Mouse (Mus musculus): ENCODE measurements around the gene Src. TPM values are rescaled to one million over a fixed set of nuclear protein-coding genes. Genes with fewer than 3 reads are reported as not detected.
"Not testable (repeated sequence)": the region's sequence is repeated elsewhere in the genome, so short reads cannot be mapped to it uniquely, and the experiment has no call there.

Src gene
- polyA plus RNA-seq (2015; fragmentation: Nextera tagmentation; extraction: Ambion mirVana) = 26.5 and 29.9 TPM in 2 replicates

DNA sequence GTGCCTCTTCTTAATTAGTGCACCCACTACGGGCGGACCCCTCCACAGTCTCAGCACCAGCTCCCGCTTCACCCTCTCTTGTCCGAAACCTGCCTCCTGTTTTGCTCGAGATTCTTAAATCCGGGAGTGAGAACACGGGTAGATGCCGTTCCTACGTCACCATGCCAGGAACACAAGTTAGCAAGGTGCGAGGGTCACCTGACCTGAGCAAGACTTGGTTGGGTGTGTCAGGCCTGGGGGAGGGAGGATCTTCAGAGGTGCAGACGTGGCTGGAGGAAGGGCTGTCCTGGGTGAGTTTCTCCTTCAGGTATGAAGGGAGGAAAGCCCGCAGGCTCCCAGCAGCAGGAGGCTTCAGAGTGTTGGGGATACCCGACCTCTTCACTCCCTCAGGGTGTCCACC lies at the start of gene Src:
Gene Src, plus strand, starts transcription at position 239 of the 400 bp plus-strand sequence.
- Histone ChIP-seq H3K9ac (ENCODE audit: low read depth, low read length) (peak within 1 kb of the TSS; percentile 17; the same call in 1 of the 2 replicates), H3K4me2 (ENCODE audit: low read length) (peak within 1 kb of the TSS; percentile 6; the same call in 1 of the 2 replicates), H3K27ac (ENCODE audit: low read depth, low read length) (0 out of 2 replicates have a peak within 1 kb of the TSS, but pooled peaks have one; percentile 3), H3K9me3 (ENCODE audit: control insufficient read depth, low read length) (no peaks in the 10 kb centered on the region), H3K36me3 (ENCODE audit: control insufficient read depth, insufficient read depth, low read length) (no peaks in the 10 kb centered on the region), H3K4me1 (ENCODE audit: control insufficient read depth, insufficient read depth, low read depth, low read length) (peaks cover 8% of the 10 kb centered on the region), H3K27me3 (replicated peaks; ENCODE audit: control insufficient read depth, insufficient read depth, low read length) (no peaks in the 10 kb centered on the region), H3K4me3 (ENCODE audit: low read length) (no peak within 1 kb of the TSS)
- 31% methylated on average over 13 of the region's 13 CpGs for WGBS
- no peak for ATAC-seq

DNA sequence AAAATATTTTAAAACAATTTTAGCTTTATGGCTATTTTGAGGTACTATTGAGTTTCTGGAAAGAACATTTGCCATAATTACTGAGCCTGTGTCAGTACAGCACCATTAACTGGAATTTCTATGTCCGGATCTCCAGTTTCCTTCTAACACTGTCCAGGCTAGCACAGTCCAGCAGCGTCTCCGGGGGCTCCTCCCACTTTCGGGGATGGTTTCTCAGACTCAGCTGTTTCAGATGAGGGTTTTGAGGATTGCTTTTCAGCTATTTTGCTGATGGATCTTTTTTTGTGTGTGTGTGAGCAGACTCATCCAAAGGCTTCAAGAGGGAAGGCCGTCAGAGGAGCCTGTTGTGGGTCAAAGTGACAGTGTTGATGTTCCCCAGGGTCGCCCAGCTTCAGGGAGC lies 46.5 kb upstream of the Src start:
- peaks cover 21% of the 10 kb centered on the region for H3K4me1 ChIP-seq (ENCODE audit: control insufficient read depth, insufficient read depth, low read depth, low read length)
- 75% methylated on average over 6 of the region's 6 CpGs for WGBS

DNA sequence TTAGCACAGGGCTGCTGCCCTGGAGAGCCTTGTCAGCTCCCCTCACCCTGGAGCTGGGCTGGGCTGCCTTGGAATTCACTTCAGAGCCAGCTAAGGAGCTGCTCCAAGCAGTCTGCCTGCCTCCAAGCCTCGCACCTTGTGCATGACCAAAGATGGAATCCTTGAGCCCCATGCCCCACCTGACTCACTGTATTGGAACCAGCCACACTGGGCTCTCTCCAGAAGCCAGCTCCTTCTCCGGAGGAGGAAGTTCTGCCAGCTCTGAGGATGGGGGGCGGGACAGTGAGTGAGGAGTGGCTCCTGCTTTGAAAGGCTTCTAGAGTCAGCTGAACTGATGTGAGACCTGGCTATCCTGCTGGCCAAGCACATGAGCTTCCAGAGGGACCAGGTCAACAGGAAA lies 44.6 kb upstream of the Src start:
- H3K27me3 ChIP-seq (replicated peaks; ENCODE audit: control insufficient read depth, insufficient read depth, low read length) = no peaks in the 10 kb centered on the region
- H3K4me1 ChIP-seq (ENCODE audit: control insufficient read depth, insufficient read depth, low read depth, low read length) = peaks cover 10% of the 10 kb centered on the region
- no peak overlapping the region for H3K4me3 ChIP-seq (ENCODE audit: low read length)
- WGBS = 79% methylated on average over 3 of the region's 3 CpGs
- H3K9ac ChIP-seq (ENCODE audit: low read depth, low read length) = no peak overlapping the region
- H3K4me2 ChIP-seq (ENCODE audit: low read length) = no peak overlapping the region
- no peaks in the 10 kb centered on the region for H3K9me3 ChIP-seq (ENCODE audit: control insufficient read depth, low read length)
- ATAC-seq = no peak
- no peaks in the 10 kb centered on the region for H3K36me3 ChIP-seq (ENCODE audit: control insufficient read depth, insufficient read depth, low read length)
- H3K27ac ChIP-seq (ENCODE audit: low read depth, low read length) = no peak overlapping the region

More for the DNA sequence above, 46.5 kb upstream of the Src start:
- no peaks in the 10 kb centered on the region for H3K36me3 ChIP-seq (ENCODE audit: control insufficient read depth, insufficient read depth, low read length)
- no peak overlapping the region for H3K4me3 ChIP-seq (ENCODE audit: low read length)
- no peak for ATAC-seq
- H3K4me2 ChIP-seq (ENCODE audit: low read length) = no peak overlapping the region
- no peaks in the 10 kb centered on the region for H3K27me3 ChIP-seq (replicated peaks; ENCODE audit: control insufficient read depth, insufficient read depth, low read length)
- H3K27ac ChIP-seq (ENCODE audit: low read depth, low read length) = no peak overlapping the region
- H3K9me3 ChIP-seq (ENCODE audit: control insufficient read depth, low read length) = no peaks in the 10 kb centered on the region
- no peak overlapping the region for H3K9ac ChIP-seq (ENCODE audit: low read depth, low read length)

DNA sequence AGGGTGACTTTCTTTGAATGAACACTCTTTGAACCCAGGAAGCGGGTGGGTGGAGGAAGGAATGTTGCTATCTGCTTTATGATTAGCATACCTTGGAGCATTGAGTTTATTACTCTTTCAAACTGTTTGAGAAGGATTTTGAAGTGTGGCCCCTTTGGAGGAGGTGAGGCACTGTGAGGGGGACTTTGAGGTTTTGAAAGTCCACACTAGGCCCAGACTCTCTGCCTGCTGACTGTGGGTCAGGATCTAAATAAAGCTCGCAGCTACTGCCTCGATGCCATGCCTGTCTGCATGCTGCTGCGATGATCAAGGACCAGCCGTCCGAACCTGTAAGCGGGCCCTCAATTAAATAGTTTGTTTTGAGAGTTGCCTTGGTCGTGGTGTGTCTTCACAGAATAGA lies 43.2 kb upstream of the Src start:
- Histone ChIP-seq H3K36me3 (ENCODE audit: control insufficient read depth, insufficient read depth, low read length) (no peaks in the 10 kb centered on the region), H3K4me2 (ENCODE audit: low read length) (no peak overlapping the region), H3K9me3 (ENCODE audit: control insufficient read depth, low read length) (no peaks in the 10 kb centered on the region), H3K9ac (ENCODE audit: low read depth, low read length) (no peak overlapping the region), H3K27me3 (replicated peaks; ENCODE audit: control insufficient read depth, insufficient read depth, low read length) (no peaks in the 10 kb centered on the region), H3K27ac (ENCODE audit: low read depth, low read length) (no peak overlapping the region), H3K4me1 (ENCODE audit: control insufficient read depth, insufficient read depth, low read depth, low read length) (peaks cover 7% of the 10 kb centered on the region), H3K4me3 (ENCODE audit: low read length) (no peak overlapping the region)
- no peak for ATAC-seq
- 61% methylated on average over 8 of the region's 8 CpGs for WGBS

DNA sequence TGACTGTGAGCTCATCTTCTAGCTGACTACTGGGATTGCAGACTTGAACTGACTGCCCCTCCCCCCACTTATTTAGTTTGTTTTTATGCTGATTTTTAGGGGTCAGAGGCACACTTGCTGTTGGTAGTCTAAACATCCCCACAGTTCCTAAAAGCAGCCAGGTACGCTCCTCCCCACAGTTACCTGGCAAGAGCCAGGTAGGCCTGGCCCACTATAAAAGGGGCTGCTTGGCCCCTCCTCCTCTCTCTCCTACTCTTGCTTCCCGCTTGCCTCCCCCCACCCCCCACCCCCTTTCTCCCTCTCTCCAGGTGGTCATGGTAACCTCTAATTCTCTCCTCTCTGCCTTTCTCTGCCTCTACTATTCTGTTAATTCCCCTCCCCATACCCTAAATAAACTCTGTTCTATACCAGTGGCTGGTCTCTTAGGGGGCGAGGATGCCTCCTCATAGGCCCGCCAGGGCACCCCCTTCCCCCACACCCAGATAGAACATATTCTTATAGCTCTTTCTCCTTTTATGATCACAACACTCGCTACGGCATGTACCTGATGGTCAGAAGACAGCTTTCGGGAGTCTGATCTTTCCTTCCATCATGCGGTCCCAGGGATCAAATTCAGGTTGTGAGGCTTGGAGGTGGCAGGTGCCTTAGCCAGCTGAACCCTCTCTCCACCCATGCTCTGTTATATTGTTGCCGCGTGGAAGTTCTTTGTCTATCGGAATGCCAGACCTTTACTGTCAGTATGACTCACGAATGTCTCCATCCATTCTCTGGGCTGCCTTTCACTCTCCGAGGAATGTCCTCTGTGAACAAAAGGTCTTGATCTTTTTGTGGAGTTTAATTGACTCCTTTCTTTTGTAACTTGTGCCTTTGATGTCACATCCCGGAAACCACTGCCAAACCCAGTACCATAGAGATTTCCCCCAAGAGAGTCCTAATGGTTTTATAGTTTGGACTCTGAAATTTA lies 42.2 kb upstream of the Src start:
- peaks cover 7% of the 10 kb centered on the region for H3K4me1 ChIP-seq (ENCODE audit: control insufficient read depth, insufficient read depth, low read depth, low read length)
- 16% methylated on average over 14 of the region's 14 CpGs for WGBS
- 0 out of 2 replicates have a peak, but pooled peaks have one; percentile 42 for ATAC-seq
- peak overlapping the region; percentile 20 for H3K4me2 ChIP-seq (ENCODE audit: low read length)
- H3K4me3 ChIP-seq (ENCODE audit: low read length) = 0 out of 2 replicates have a peak overlapping the region, but pooled peaks have one; percentile 10
- H3K27me3 ChIP-seq (replicated peaks; ENCODE audit: control insufficient read depth, insufficient read depth, low read length) = no peaks in the 10 kb centered on the region
- no peaks in the 10 kb centered on the region for H3K36me3 ChIP-seq (ENCODE audit: control insufficient read depth, insufficient read depth, low read length)
- H3K9ac ChIP-seq (ENCODE audit: low read depth, low read length) = peak overlapping the region; percentile 29; the same call in 1 of the 2 replicates
- no peaks in the 10 kb centered on the region for H3K9me3 ChIP-seq (ENCODE audit: control insufficient read depth, low read length)
- peak overlapping the region; percentile 42 for H3K27ac ChIP-seq (ENCODE audit: low read depth, low read length)

DNA sequence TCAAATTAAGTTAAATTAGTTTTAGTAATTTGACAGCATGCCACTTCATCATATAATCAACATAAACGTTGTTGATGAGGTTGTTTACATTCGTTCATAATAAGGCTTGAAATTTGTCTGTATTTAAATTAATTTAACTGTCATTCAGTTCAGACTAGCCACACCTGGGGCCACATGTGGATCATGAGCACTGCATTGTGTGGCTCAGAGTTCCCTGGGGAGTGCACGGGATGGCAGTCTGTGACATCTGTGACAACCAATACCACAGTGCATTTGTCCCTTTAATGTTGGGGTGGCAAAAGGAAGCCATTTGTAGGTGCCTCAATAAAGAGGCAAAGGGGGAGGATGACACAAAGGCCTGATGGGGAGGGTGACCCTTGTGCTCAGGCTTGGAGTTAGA lies 41.2 kb upstream of the Src start:
- Histone ChIP-seq H3K27me3 (replicated peaks; ENCODE audit: control insufficient read depth, insufficient read depth, low read length) (no peaks in the 10 kb centered on the region), H3K36me3 (ENCODE audit: control insufficient read depth, insufficient read depth, low read length) (no peaks in the 10 kb centered on the region), H3K4me1 (ENCODE audit: control insufficient read depth, insufficient read depth, low read depth, low read length) (peaks cover 7% of the 10 kb centered on the region), H3K4me2 (ENCODE audit: low read length) (no peak overlapping the region), H3K27ac (ENCODE audit: low read depth, low read length) (no peak overlapping the region), H3K4me3 (ENCODE audit: low read length) (no peak overlapping the region), H3K9me3 (ENCODE audit: control insufficient read depth, low read length) (no peaks in the 10 kb centered on the region), H3K9ac (ENCODE audit: low read depth, low read length) (no peak overlapping the region)
- 21% methylated on average over 3 of the region's 3 CpGs for WGBS
- ATAC-seq = no peak

DNA sequence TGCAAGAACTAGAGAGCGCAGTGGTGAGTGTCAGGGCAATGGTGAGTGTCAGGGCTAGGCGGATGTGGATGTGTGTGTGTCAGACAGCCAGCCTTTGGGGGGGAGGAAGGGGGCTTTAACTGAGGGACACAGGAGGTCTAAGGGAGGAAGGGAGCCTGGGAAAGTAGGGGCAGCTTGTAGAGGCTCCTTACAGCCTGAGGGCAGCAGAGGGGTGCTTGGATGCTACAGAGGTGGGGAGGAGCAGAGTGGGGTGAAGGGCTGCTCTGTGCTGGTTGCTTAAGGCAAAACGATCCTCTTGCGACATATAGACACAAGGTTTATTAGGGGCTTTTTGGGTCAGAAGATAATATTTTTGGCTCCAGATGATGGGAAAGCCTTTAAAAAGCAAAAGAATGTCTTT lies 33.4 kb upstream of the Src start:
- no peak for ATAC-seq
- 77% methylated on average over 4 of the region's 4 CpGs for WGBS
- Histone ChIP-seq H3K27me3 (replicated peaks; ENCODE audit: control insufficient read depth, insufficient read depth, low read length) (no peaks in the 10 kb centered on the region), H3K4me2 (ENCODE audit: low read length) (no peak overlapping the region), H3K27ac (ENCODE audit: low read depth, low read length) (no peak overlapping the region), H3K9ac (ENCODE audit: low read depth, low read length) (no peak overlapping the region), H3K9me3 (ENCODE audit: control insufficient read depth, low read length) (no peaks in the 10 kb centered on the region), H3K36me3 (ENCODE audit: control insufficient read depth, insufficient read depth, low read length) (no peaks in the 10 kb centered on the region), H3K4me3 (ENCODE audit: low read length) (no peak overlapping the region), H3K4me1 (ENCODE audit: control insufficient read depth, insufficient read depth, low read depth, low read length) (no peaks in the 10 kb centered on the region)

DNA sequence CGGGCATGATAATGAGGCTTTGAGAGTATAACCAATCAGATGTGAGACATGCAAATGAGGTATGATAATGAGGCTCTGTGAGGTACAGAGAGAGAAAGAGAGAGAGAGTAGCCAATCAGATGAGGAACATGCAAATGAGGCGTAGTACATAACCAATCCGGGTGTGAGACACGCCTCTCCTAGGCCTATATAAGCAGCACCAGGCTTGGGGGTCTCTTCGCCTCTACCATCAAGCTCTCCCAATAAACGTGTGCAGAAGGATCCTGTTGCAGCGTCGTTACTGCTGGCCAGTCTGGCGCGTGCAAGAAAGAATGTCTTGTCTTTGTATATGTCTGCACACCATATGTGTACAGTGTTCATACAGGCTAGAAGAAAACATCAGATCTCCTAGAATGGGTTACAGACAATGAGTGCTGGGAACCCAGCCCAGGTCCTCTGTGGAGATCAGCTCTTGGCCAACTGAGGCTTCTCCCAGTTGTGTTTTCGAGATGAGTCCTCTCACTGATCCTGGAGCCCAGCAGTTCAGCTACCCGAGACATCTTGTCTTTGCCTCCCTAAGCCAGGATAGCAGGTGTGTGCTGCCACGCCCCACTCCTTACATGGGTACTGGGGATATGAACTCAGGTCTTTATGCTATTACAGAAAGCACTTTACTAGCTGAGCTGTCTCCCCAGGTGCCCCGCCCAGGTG lies 29.2 kb upstream of the Src start:
- not testable (repeated sequence) for ATAC-seq; H3K4me2 ChIP-seq (ENCODE audit: low read length); H3K9me3 ChIP-seq (ENCODE audit: control insufficient read depth, low read length); H3K4me3 ChIP-seq (ENCODE audit: low read length); H3K4me1 ChIP-seq (ENCODE audit: control insufficient read depth, insufficient read depth, low read depth, low read length); H3K27me3 ChIP-seq (replicated peaks; ENCODE audit: control insufficient read depth, insufficient read depth, low read length); H3K36me3 ChIP-seq (ENCODE audit: control insufficient read depth, insufficient read depth, low read length); H3K27ac ChIP-seq (ENCODE audit: low read depth, low read length); H3K9ac ChIP-seq (ENCODE audit: low read depth, low read length)
- WGBS = 95% methylated on average over 14 of the region's 14 CpGs

DNA sequence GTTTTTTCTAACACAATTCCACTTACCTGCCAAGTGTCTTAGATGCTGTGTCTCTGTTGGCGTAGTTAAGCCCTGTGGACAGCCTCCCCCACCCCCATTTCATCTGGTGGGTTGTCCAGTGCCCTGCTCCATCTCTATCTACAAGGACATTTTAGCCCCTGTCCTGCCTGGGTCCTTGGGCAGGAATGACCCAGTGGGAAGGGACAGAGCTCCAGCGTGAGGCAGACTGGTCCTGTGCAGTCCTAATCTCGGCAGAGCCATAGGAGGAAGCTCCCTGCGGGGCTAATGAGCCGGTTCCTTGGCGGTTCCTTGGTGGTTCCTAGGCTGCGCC lies 28.7 kb upstream of the Src start:
- 85% methylated on average over 7 of the region's 7 CpGs for WGBS
- Histone ChIP-seq H3K4me3 (ENCODE audit: low read length) (no peak overlapping the region), H3K36me3 (ENCODE audit: control insufficient read depth, insufficient read depth, low read length) (no peaks in the 10 kb centered on the region), H3K9ac (ENCODE audit: low read depth, low read length) (no peak overlapping the region), H3K27ac (ENCODE audit: low read depth, low read length) (no peak overlapping the region; the same call in 1 of the 2 replicates), H3K4me2 (ENCODE audit: low read length) (no peak overlapping the region), H3K9me3 (ENCODE audit: control insufficient read depth, low read length) (no peaks in the 10 kb centered on the region), H3K4me1 (ENCODE audit: control insufficient read depth, insufficient read depth, low read depth, low read length) (no peaks in the 10 kb centered on the region), H3K27me3 (replicated peaks; ENCODE audit: control insufficient read depth, insufficient read depth, low read length) (no peaks in the 10 kb centered on the region)
- ATAC-seq = no peak

Measured in hindbrain, embryonic 16.5 days (tissue).